Mouse (Mus musculus) spleen, adult 2 months (tissue): ENCODE data around the gene Cpsf4.

ENCODE experiments used
- CTCF ChIP-seq: fragments of 200-500 bp; IDR thresholded peaks from 2 replicates; pipeline ENCODE4 v1.5.1; 2011; ENCODE audit warnings: mild to moderate bottlenecking, inconsistent platforms; ENCODE audit not compliant: insufficient read depth, insufficient read length, insufficient replicate concordance; ENCODE audit errors: extremely low read depth
- POLR2A ChIP-seq: fragments of 200-500 bp; IDR thresholded peaks from 2 replicates; pipeline ENCODE4 v1.6.1; 2011; ENCODE audit warnings: low read depth, low read length, inconsistent platforms

- TF ChIP-seq CTCF (no peak), POLR2A (peak; percentile 78)
Measured at GRCm38 (mm10) chr5:145139571-145140519, 27.2 kb upstream of the Cpsf4 start, which contains the start of the genes Pdap1 and Bud31.
